Mouse (Mus musculus) kidney, embryonic 14.5 days (tissue): Measurements from ENCODE around the gene Erbb2. TPM values are rescaled to one million over a fixed set of nuclear protein-coding genes. Genes with fewer than 3 reads are reported as not detected.
A peak's percentile ranks its signal among the peaks of the same experiment; 100 is the strongest.

Experiments used
- ATAC-seq: fragments of 200-750 bp; cut with Nextera tagmentation; 2 replicates; pipeline ENCODE4 v1.8.0; 2017; ENCODE audit warnings: moderate number of reproducible peaks, mild to moderate bottlenecking, moderate TSS enrichment, moderate library complexity; ENCODE audit not compliant: low FRiP score, low TSS enrichment
- H3K27ac ChIP-seq: fragments of 300-500 bp; sonication (generic); 2 replicates; pipeline ENCODE4 v1.5.1; 2014; ENCODE audit warnings: low read depth, mild to moderate bottlenecking, low read length, moderate library complexity, mixed read lengths
- H3K27me3 ChIP-seq: fragments of 300-500 bp; sonication (generic); 2 replicates; pipeline ENCODE4 v1.6.1; 2014; ENCODE audit warnings: mild to moderate bottlenecking, low read length; ENCODE audit not compliant: control insufficient read depth, insufficient read depth
- H3K36me3 ChIP-seq: fragments of 300-500 bp; sonication (generic); 2 replicates; pipeline ENCODE4 v1.6.1; 2014; ENCODE audit warnings: low read length, mixed read lengths; ENCODE audit not compliant: control insufficient read depth, insufficient read depth
- H3K4me1 ChIP-seq: fragments of 300-500 bp; sonication (generic); 2 replicates; pipeline ENCODE4 v1.6.1; 2014; ENCODE audit warnings: low read length, mixed read lengths; ENCODE audit not compliant: control insufficient read depth, insufficient read depth
- H3K4me2 ChIP-seq: fragments of 300-500 bp; sonication (generic); replicated peaks from 2 replicates; pipeline ENCODE4 v1.6.1; 2014; ENCODE audit warnings: low read depth, mild to moderate bottlenecking, low read length
- H3K4me3 ChIP-seq: fragments of 300-500 bp; sonication (generic); 2 replicates; pipeline ENCODE4 v1.5.1; 2014; ENCODE audit warnings: mild to moderate bottlenecking, low read length
- H3K9ac ChIP-seq: fragments of 300-500 bp; sonication (generic); 2 replicates; pipeline ENCODE4 v1.6.1; 2014; ENCODE audit warnings: low read depth, mild to moderate bottlenecking, low read length, moderate library complexity
- H3K9me3 ChIP-seq: fragments of 300-500 bp; sonication (generic); 2 replicates; pipeline ENCODE4 v1.6.1; 2016; ENCODE audit warnings: low read length; ENCODE audit not compliant: control insufficient read depth
- WGBS: fragments of 180-500 bp; shearing (Covaris S2); extraction: QIAGEN DNeasy Blood & Tissue Kit; methylation state at CpG from one replicate; pipeline ENCODE4 v1.1.7; 2014; 5-methylcytosine and 5-hydroxymethylcytosine counted together
- polyA plus RNA-seq: library from polyadenylated mRNA; unstranded; fragments of >200 nt; fragmentation: Nextera tagmentation; extraction: Ambion mirVana; gene quantifications from 2 replicates; pipeline ENCODE4 v1.2.1, GENCODE M21; 2014

Gene Erbb2
- polyA plus RNA-seq, 1 experiment from 2014 or later = 54.1 TPM

GRCm38 (mm10) chr11:98400816-98401215 lies 11.5 kb upstream of the Erbb2 start:
- Histone ChIP-seq H3K9me3 (no peaks in the 10 kb centered on the region), H3K4me1 (peaks cover 11% of the 10 kb centered on the region), H3K4me3 (peak overlapping the region; percentile 44), H3K27ac (peak overlapping the region; percentile 90), H3K9ac (peak overlapping the region; percentile 55; the same call in 1 of the 2 replicates), H3K36me3 (0 out of 2 replicates have a peak, but pooled peaks cover 2% of the 10 kb centered on the region), H3K4me2 (peak overlapping the region; percentile 81), H3K27me3 (no peaks in the 10 kb centered on the region)
- WGBS = 42% methylated on average over 3 of the region's 3 CpGs
- peak; percentile 55; the same call in 1 of the 2 replicates for ATAC-seq

GRCm38 (mm10) chr11:98406621-98407020 lies 5.6 kb upstream of the Erbb2 start:
- Histone ChIP-seq H3K9me3 (no peaks in the 10 kb centered on the region), H3K4me3 (no peak overlapping the region)
- 67% methylated on average over 6 of the region's 6 CpGs for WGBS

GRCm38 (mm10) chr11:98408872-98409271 lies 3.4 kb upstream of the Erbb2 start:
- ATAC-seq = peak; percentile 44
- 33% methylated on average over 8 of the region's 8 CpGs for WGBS
- H3K27me3 ChIP-seq = no peaks in the 10 kb centered on the region
- H3K9me3 ChIP-seq = no peaks in the 10 kb centered on the region
- peak overlapping the region; percentile 14 for H3K4me3 ChIP-seq
- H3K36me3 ChIP-seq = no peaks in the 10 kb centered on the region
- H3K9ac ChIP-seq = peak overlapping the region; percentile 34; the same call in 1 of the 2 replicates
- peak overlapping the region; percentile 36 for H3K4me2 ChIP-seq
- H3K27ac ChIP-seq = peak overlapping the region; percentile 80
- H3K4me1 ChIP-seq = peaks cover 27% of the 10 kb centered on the region

More at GRCm38 (mm10) chr11:98406621-98407020, 5.6 kb upstream of the Erbb2 start:
- Histone ChIP-seq H3K4me2 (no peak overlapping the region), H3K27me3 (no peaks in the 10 kb centered on the region), H3K36me3 (no peaks in the 10 kb centered on the region), H3K9ac (no peak overlapping the region), H3K4me1 (peaks cover 20% of the 10 kb centered on the region), H3K27ac (no peak overlapping the region)
- no peak for ATAC-seq

GRCm38 (mm10) chr11:98409341-98409822 lies 2.9 kb upstream of the Erbb2 start:
- H3K9ac ChIP-seq = peak overlapping the region; percentile 34; the same call in 1 of the 2 replicates
- peak; percentile 58 for ATAC-seq

DNA sequence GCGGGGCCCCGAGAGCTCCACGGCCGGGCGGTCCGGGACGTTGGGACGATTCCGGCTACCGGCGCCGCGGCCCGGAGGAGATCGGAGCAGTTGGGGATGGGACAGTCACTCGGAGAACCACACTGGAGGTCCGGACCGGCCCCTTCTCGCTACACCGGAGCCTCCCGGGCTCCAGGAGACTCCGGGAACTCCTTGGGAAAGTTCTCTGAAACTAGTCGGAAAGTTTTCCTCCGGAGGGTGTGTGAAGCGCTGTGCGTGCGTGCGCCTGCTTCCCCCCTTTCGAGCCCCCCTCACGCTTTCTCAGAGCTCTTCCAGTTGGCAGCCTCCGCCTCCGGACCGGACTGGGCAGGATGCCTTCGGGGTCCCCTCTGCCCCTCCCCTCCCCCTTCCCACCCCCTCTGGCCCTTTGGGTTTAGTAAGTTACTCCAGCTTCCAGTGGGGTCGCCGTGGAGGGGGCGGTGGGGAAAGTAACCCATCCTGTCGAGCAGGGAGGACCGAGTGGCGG lies 579 bp downstream of the Erbb2 start:
- Histone ChIP-seq H3K36me3 (no peaks in the 10 kb centered on the region), H3K9me3 (no peaks in the 10 kb centered on the region), H3K4me1 (peaks cover 35% of the 10 kb centered on the region), H3K4me2 (peak overlapping the region; percentile 59), H3K4me3 (peak overlapping the region; percentile 98), H3K27me3 (no peaks in the 10 kb centered on the region), H3K27ac (peak overlapping the region; percentile 98), H3K9ac (peak overlapping the region; percentile 97)
- under 1% methylated on average over 40 of the region's 40 CpGs for WGBS
- peak; percentile 21 for ATAC-seq

More at GRCm38 (mm10) chr11:98409341-98409822, 2.9 kb upstream of the Erbb2 start:
- Histone ChIP-seq H3K9me3 (no peaks in the 10 kb centered on the region), H3K4me1 (peaks cover 32% of the 10 kb centered on the region), H3K4me3 (peak overlapping the region; percentile 14), H3K27ac (peak overlapping the region; percentile 80), H3K4me2 (peak overlapping the region; percentile 36), H3K36me3 (no peaks in the 10 kb centered on the region), H3K27me3 (no peaks in the 10 kb centered on the region)
- WGBS = 3% methylated on average over 8 of the region's 10 CpGs

DNA sequence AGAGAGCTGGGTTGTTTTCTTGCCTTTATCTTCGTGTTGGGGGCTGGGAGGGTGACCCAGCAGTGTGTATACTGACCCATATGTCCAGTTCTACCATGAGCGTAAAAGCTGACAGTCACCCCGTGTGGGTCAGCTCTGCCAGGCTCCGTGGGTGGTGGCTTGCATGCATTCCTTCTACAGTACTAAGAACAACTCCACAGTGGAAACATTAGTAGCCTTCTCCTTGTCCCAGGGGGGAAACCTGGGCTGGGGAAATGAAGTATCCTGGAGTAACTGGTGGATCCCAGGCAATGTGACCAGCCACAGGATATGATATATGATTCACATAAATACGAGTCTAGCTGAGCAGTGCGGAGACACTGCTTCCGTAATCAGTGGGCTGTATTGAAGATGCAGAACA lies 1.5 kb downstream of the Erbb2 start:
- Histone ChIP-seq H3K4me2 (peak overlapping the region; percentile 59), H3K4me1 (peaks cover 33% of the 10 kb centered on the region), H3K27ac (0 out of 2 replicates have a peak overlapping the region, but pooled peaks have one; percentile 98), H3K9ac (peak overlapping the region; percentile 97; the same call in 1 of the 2 replicates), H3K27me3 (no peaks in the 10 kb centered on the region), H3K4me3 (peak overlapping the region; percentile 98), H3K9me3 (no peaks in the 10 kb centered on the region), H3K36me3 (no peaks in the 10 kb centered on the region)
- 11% methylated on average over 7 of the region's 7 CpGs for WGBS
- ATAC-seq = no peak

DNA sequence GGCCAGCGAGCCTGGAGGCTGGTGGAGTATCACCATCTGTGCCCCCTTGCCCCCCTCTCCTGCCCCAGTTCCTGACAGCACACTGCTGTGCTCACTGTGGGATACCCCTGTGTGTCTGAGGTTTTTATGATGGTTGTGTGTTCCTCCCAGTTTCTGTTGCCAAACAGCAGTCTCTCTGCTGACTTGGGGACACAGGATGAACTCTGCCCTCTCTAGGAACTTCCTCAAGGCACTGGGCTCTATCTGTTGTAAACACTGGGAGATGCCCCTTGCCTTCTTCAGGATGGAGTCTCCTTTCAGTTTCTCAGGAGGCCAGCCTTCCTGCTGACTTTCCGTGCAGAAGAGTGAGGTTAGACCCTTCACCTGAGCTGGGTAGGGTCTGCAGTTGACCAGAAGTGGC lies 1.9 kb downstream of the Erbb2 start:
- H3K4me3 ChIP-seq = peak overlapping the region; percentile 98
- no peak overlapping the region for H3K27ac ChIP-seq
- no peaks in the 10 kb centered on the region for H3K9me3 ChIP-seq
- no peak for ATAC-seq
- 21% methylated on average over 2 of the region's 2 CpGs for WGBS
- H3K36me3 ChIP-seq = no peaks in the 10 kb centered on the region; the same call in 1 of the 2 replicates
- H3K27me3 ChIP-seq = no peaks in the 10 kb centered on the region
- peak overlapping the region; percentile 59 for H3K4me2 ChIP-seq
- H3K9ac ChIP-seq = 0 out of 2 replicates have a peak overlapping the region, but pooled peaks have one; percentile 97
- peaks cover 29% of the 10 kb centered on the region for H3K4me1 ChIP-seq

GRCm38 (mm10) chr11:98417074-98417473 lies 4.8 kb downstream of the Erbb2 start:
- H3K9me3 ChIP-seq = no peaks in the 10 kb centered on the region
- H3K27me3 ChIP-seq = no peaks in the 10 kb centered on the region
- H3K9ac ChIP-seq = no peak overlapping the region
- no peak overlapping the region for H3K4me2 ChIP-seq
- peaks cover 14% of the 10 kb centered on the region for H3K4me1 ChIP-seq
- no peak overlapping the region for H3K27ac ChIP-seq
- H3K36me3 ChIP-seq = peaks cover 24% of the 10 kb centered on the region
- WGBS = 90% methylated on average over 1 of the region's 1 CpGs
- ATAC-seq = no peak
- no peak overlapping the region for H3K4me3 ChIP-seq

DNA sequence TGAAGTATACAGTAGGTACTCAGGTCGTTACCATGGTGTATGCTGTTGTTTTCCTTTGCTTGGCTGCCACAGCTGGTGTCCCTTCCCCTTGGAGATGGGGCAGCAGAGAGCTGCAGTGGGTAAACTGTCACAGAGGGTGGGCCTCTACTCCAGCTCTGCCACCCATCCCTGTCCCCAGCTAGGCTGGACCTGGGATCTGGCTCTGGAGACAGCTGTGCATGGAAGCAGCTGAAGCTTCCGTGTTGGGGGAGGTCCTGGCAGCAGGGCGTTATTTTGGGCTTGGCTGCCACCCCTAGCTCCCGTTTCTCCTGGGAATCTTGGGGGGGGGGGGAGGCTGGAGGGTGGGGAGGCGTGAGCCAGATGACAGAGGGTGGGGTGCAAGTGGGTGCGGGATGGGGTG lies 6.0 kb downstream of the Erbb2 start:
- no peaks in the 10 kb centered on the region for H3K9me3 ChIP-seq
- H3K36me3 ChIP-seq = peaks cover 34% of the 10 kb centered on the region
- H3K4me1 ChIP-seq = peaks cover 14% of the 10 kb centered on the region
- WGBS = 78% methylated on average over 5 of the region's 6 CpGs
- no peak overlapping the region for H3K27ac ChIP-seq
- no peak overlapping the region for H3K4me2 ChIP-seq
- no peaks in the 10 kb centered on the region for H3K27me3 ChIP-seq
- no peak for ATAC-seq
- H3K9ac ChIP-seq = no peak overlapping the region
- no peak overlapping the region for H3K4me3 ChIP-seq
